Mouse (Mus musculus) MEL (cell line): Measurements from ENCODE around the gene Bmpr2. TPM values are rescaled to one million over a fixed set of nuclear protein-coding genes. Genes with fewer than 3 reads are reported as not detected.

ENCODE experiments used
- DNase-seq: peaks from one replicate; pipeline ENCODE4 v3.0.0; 2011; ENCODE audit warnings: low read depth, low spot score
- H3K27ac ChIP-seq: 2 replicates; pipeline ENCODE4 v1.5.1; 2012; ENCODE audit warnings: low read depth, mild to moderate bottlenecking, control low read depth, low read length, moderate library complexity; ENCODE audit not compliant: control insufficient read depth
- H3K27me3 ChIP-seq, 2 experiments: fragments of 150-350 bp in 1 of 2; sonication (generic) in 1 of 2; 2 replicates each; pipeline ENCODE4 v1.6.1; 2012; ENCODE audit warnings: low read length in 2 of 2, mild to moderate bottlenecking in 2 of 2, improper control_type of control experiment in 1 of 2, moderate library complexity in 1 of 2; ENCODE audit not compliant: insufficient read depth in 2 of 2, control insufficient read depth in 1 of 2
- H3K36me3 ChIP-seq, 2 experiments: 2 replicates each; pipeline ENCODE4 v1.6.1; 2012 to 2014; ENCODE audit warnings: low read length in 2 of 2, improper control_type of control experiment in 1 of 2, inconsistent platforms in 1 of 2, mild to moderate bottlenecking in 1 of 2; ENCODE audit not compliant: insufficient read depth in 2 of 2, control insufficient read depth in 1 of 2
- H3K4me1 ChIP-seq, 2 experiments: fragments of 150-350 bp in 1 of 2; sonication (generic) in 1 of 2; 2 replicates each; pipeline ENCODE4 v1.6.1; 2012; ENCODE audit warnings: low read length in 2 of 2, improper control_type of control experiment in 1 of 2, mild to moderate bottlenecking in 1 of 2; ENCODE audit not compliant: insufficient read depth in 2 of 2, control insufficient read depth in 1 of 2
- H3K4me3 ChIP-seq, 2 experiments: fragments of 150-350 bp in 1 of 2; sonication (generic) in 1 of 2; 2 replicates each; pipeline ENCODE4 v1.5.1; 2012; ENCODE audit warnings: low read depth in 2 of 2, low read length in 2 of 2, mild to moderate bottlenecking in 2 of 2, moderate library complexity in 2 of 2, control low read depth in 1 of 2, improper control_type of control experiment in 1 of 2; ENCODE audit not compliant: control insufficient read depth in 1 of 2, insufficient read depth in 1 of 2
- H3K79me2 ChIP-seq: 2 replicates; pipeline ENCODE4 v1.6.1; 2012; ENCODE audit warnings: mild to moderate bottlenecking, low read length, moderate library complexity; ENCODE audit not compliant: control insufficient read depth, poor library complexity, insufficient read depth
- H3K9ac ChIP-seq: 2 replicates; pipeline ENCODE4 v1.6.1; 2012; ENCODE audit warnings: low read depth, mild to moderate bottlenecking, control low read depth, low read length, moderate library complexity; ENCODE audit not compliant: control insufficient read depth, poor library complexity, severe bottlenecking
- H3K9me3 ChIP-seq: fragments of 150-350 bp; sonication (generic); replicated peaks from 2 replicates; pipeline ENCODE4 v1.6.1; 2012; ENCODE audit warnings: mild to moderate bottlenecking, low read length, improper control_type of control experiment, moderate library complexity; ENCODE audit not compliant: insufficient read depth
- CTCF ChIP-seq, 3 experiments: IDR thresholded peaks in 2 of 3; conservative IDR thresholded peaks in 1 of 3; 2 replicates each; pipeline ENCODE4 v1.5.1; 2011 to 2012; ENCODE audit warnings: low read length in 3 of 3, low read depth in 2 of 3, mild to moderate bottlenecking in 2 of 3, improper control_type of control experiment in 1 of 3, inconsistent platforms in 1 of 3, mixed read lengths in 1 of 3, moderate library complexity in 1 of 3; ENCODE audit not compliant: control insufficient read depth in 1 of 3, insufficient read depth in 1 of 3, poor library complexity in 1 of 3, severe bottlenecking in 1 of 3
- ELF1 ChIP-seq: IDR thresholded peaks from 2 replicates; pipeline ENCODE4 v1.6.1; 2014; ENCODE audit warnings: low read depth, mild to moderate bottlenecking, inconsistent platforms, low read length, improper control_type of control experiment, moderate library complexity
- GATA1 ChIP-seq: IDR thresholded peaks from 2 replicates; pipeline ENCODE4 v1.6.1; 2011; ENCODE audit warnings: low read depth, low read length, improper control_type of control experiment
- HCFC1 ChIP-seq: IDR thresholded peaks from 2 replicates; pipeline ENCODE4 v1.6.1; 2012; ENCODE audit warnings: low read depth, mild to moderate bottlenecking, inconsistent platforms, low read length, improper control_type of control experiment, moderate library complexity
- KAT2A ChIP-seq: conservative IDR thresholded peaks from 2 replicates; pipeline ENCODE4 v1.6.1; 2012; ENCODE audit warnings: low read depth, low read length, improper control_type of control experiment, inconsistent platforms
- MAFK ChIP-seq: IDR thresholded peaks from 2 replicates; pipeline ENCODE4 v1.6.1; 2011; ENCODE audit warnings: low read depth, mild to moderate bottlenecking, low read length, improper control_type of control experiment, borderline replicate concordance
- MXI1 ChIP-seq: IDR thresholded peaks from 2 replicates; pipeline ENCODE4 v1.6.1; 2011; ENCODE audit warnings: mild to moderate bottlenecking, low read depth, low read length, improper control_type of control experiment
- MYB ChIP-seq: IDR thresholded peaks from 2 replicates; pipeline ENCODE4 v1.6.1; 2011; ENCODE audit warnings: mild to moderate bottlenecking, low read depth, low read length, improper control_type of control experiment
- MYC ChIP-seq: IDR thresholded peaks from 2 replicates; pipeline ENCODE4 v1.6.1; 2011; ENCODE audit warnings: low read depth, mild to moderate bottlenecking, low read length, improper control_type of control experiment, moderate library complexity
- NELFE ChIP-seq: IDR thresholded peaks from 2 replicates; pipeline ENCODE4 v1.6.1; 2011; ENCODE audit warnings: low read depth, low read length, improper control_type of control experiment
- POLR2AphosphoS2 ChIP-seq: IDR thresholded peaks from 2 replicates; pipeline ENCODE4 v1.6.1; 2011; ENCODE audit warnings: low read length, improper control_type of control experiment
- RAD21 ChIP-seq: IDR thresholded peaks from 2 replicates; pipeline ENCODE4 v1.6.1; 2011; ENCODE audit warnings: mild to moderate bottlenecking, low read depth, low read length, improper control_type of control experiment
- RCOR1 ChIP-seq: IDR thresholded peaks from 2 replicates; pipeline ENCODE4 v1.6.1; 2012; ENCODE audit warnings: low read depth, mild to moderate bottlenecking, inconsistent platforms, low read length, improper control_type of control experiment
- SIN3A ChIP-seq: IDR thresholded peaks from 2 replicates; pipeline ENCODE4 v1.6.1; 2012; ENCODE audit warnings: low read length, improper control_type of control experiment, inconsistent platforms
- SMC3 ChIP-seq: IDR thresholded peaks from 2 replicates; pipeline ENCODE4 v1.6.1; 2011; ENCODE audit warnings: low read depth, low read length, improper control_type of control experiment
- TAL1 ChIP-seq: IDR thresholded peaks from 2 replicates; pipeline ENCODE4 v1.6.1; 2012; ENCODE audit warnings: mild to moderate bottlenecking, inconsistent platforms, low read length, moderate library complexity, mixed read lengths
- TBP ChIP-seq: IDR thresholded peaks from 2 replicates; pipeline ENCODE4 v1.8.0; 2011; ENCODE audit warnings: low read depth, low read length, improper control_type of control experiment
- TCF12 ChIP-seq: IDR thresholded peaks from 2 replicates; pipeline ENCODE4 v1.6.1; 2014; ENCODE audit warnings: low read depth, mild to moderate bottlenecking, inconsistent platforms, low read length, improper control_type of control experiment, moderate library complexity
- USF2 ChIP-seq, 2 experiments: IDR thresholded peaks; 2 replicates each; pipeline ENCODE4 v1.6.1; 2011 to 2012; ENCODE audit warnings: improper control_type of control experiment in 2 of 2, low read length in 2 of 2, borderline replicate concordance in 1 of 2, inconsistent platforms in 1 of 2, low read depth in 1 of 2, mild to moderate bottlenecking in 1 of 2; ENCODE audit not compliant: insufficient read depth in 1 of 2
- ZKSCAN1 ChIP-seq: IDR thresholded peaks from 2 replicates; pipeline ENCODE4 v1.6.1; 2012; ENCODE audit warnings: low read depth, mild to moderate bottlenecking, inconsistent platforms, low read length, improper control_type of control experiment, moderate library complexity
- ZNF384 ChIP-seq: IDR thresholded peaks from 2 replicates; pipeline ENCODE4 v1.6.1; 2012; ENCODE audit warnings: low read depth, mild to moderate bottlenecking, inconsistent platforms, low read length, improper control_type of control experiment
- polyA plus RNA-seq, 2 experiments: library from polyadenylated mRNA; stranded (reverse) in 1 of 2; unstranded in 1 of 2; fragments of >175 nt in 1 of 2; fragments of >200 nt in 1 of 2; gene quantifications; 2 replicates each; pipeline versions ENCODE4 v1.2.1 to v1.2.4; 2012; ENCODE audit warnings: low replicate concordance in 2 of 2, low read depth in 1 of 2; ENCODE audit not compliant: insufficient read length in 2 of 2, insufficient read depth in 1 of 2, missing spikeins in 1 of 2
- total RNA-seq: library from RNA; depleted of rRNA; stranded (reverse); fragments of 300-350 nt; gene quantifications from 2 replicates; pipeline ENCODE4 v1.2.3, GENCODE M21; 2012

The Bmpr2 gene
- total and polyA plus RNA-seq, 3 experiments = 2.3 to 18.6 (median 3.1) TPM

- Histone ChIP-seq H3K27me3 (no peaks in the 10 kb centered on the region), H3K36me3 (no peaks in the 10 kb centered on the region), H3K9ac (no peak overlapping the region), H3K27ac (no peak overlapping the region), H3K4me3 (no peak overlapping the region)
- no peak for DNase-seq
- TF ChIP-seq CTCF (IDR thresholded peaks at IDR 0.05 in 2 of 3, conservative IDR thresholded peaks at IDR 0.05 in 1 of 3; ENCODE audit: control insufficient read depth in 1 of 3, insufficient read depth in 1 of 3, low read depth in 2 of 3, low read length in 3 of 3, poor library complexity in 1 of 3, severe bottlenecking in 1 of 3) (no peak), POLR2AphosphoS2 (no peak), KAT2A (no peak), TBP (no peak), TCF12 (no peak), HCFC1 (no peak), MAFK (no peak), ZKSCAN1 (no peak), RCOR1 (no peak), ELF1 (no peak), SMC3 (no peak), MYB (no peak), SIN3A (no peak), MYC (no peak), NELFE (no peak), ZNF384 (no peak), RAD21 (no peak), USF2 (IDR thresholded peaks at IDR 0.05; ENCODE audit: borderline replicate concordance in 1 of 2, insufficient read depth in 1 of 2, low read depth in 1 of 2, low read length in 2 of 2) (no peak), TAL1 (no peak)
- TF ChIP-seq, all 39 proteins: peak for 0
- H3K79me2 ChIP-seq = no peaks in the 10 kb centered on the region
- H3K9me3 ChIP-seq = no peaks in the 10 kb centered on the region
- H3K4me1 ChIP-seq = peaks cover 0 to 5% of the 10 kb centered on the region in 2 experiments; a peak in 1 of 4 replicates
Observed at GRCm38 (mm10) chr1:59888018-59888417, 124.8 kb downstream of the Bmpr2 start.

DNA sequence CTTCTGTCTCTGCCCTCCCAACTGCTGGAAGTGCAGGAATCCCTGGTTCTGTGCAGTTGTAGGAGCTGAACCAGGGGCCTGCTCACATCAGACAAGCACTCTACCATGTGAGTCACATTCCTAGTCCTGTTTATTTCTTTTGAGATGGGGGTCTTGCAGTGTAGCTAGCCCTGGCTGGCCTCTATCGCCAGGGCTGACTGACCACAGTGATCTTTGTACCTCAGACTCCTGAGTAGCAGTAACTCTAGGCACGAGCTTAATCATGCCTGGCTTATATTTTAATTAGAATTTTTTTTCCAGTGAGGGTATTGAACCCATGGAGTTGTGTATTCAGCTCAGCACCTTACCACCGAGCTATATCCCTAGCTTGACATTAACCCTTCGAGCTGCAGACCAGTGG lies 128.0 kb downstream of the Bmpr2 start:
- Histone ChIP-seq H3K9ac (no peak overlapping the region), H3K27me3 (no peaks in the 10 kb centered on the region), H3K4me3 (no peak overlapping the region), H3K79me2 (no peaks in the 10 kb centered on the region), H3K9me3 (no peaks in the 10 kb centered on the region), H3K4me1 (peaks cover 11 to 33% of the 10 kb centered on the region in 2 experiments), H3K36me3 (peaks cover 0 to 23% of the 10 kb centered on the region in 2 experiments; a peak in 2 of 4 replicates), H3K27ac (no peak overlapping the region)
- no peak for DNase-seq
- TF ChIP-seq GATA1 (no peak), MXI1 (no peak), TBP (no peak)
